Mouse (Mus musculus) intestine, embryonic 16.5 days (tissue): ENCODE results near the gene Ptpn22. TPM values are rescaled to one million over a fixed set of nuclear protein-coding genes. Genes with fewer than 3 reads are reported as not detected.

Experiments used
- ATAC-seq: fragments of 200-750 bp; cut with Nextera tagmentation; 2 replicates; pipeline ENCODE4 v1.8.0; 2017; ENCODE audit warnings: moderate TSS enrichment, moderate library complexity
- H3K27ac ChIP-seq: fragments of 300-500 bp; sonication (generic); 2 replicates; pipeline ENCODE4 v1.5.1; 2014; ENCODE audit warnings: mild to moderate bottlenecking, low read length
- H3K27me3 ChIP-seq: fragments of 300-500 bp; sonication (generic); replicated peaks from 2 replicates; pipeline ENCODE4 v1.6.1; 2014; ENCODE audit warnings: low read length, control low read depth, mixed read lengths; ENCODE audit not compliant: control insufficient read depth, insufficient read depth
- H3K36me3 ChIP-seq: fragments of 300-500 bp; sonication (generic); 2 replicates; pipeline ENCODE4 v1.6.1; 2014; ENCODE audit warnings: low read length, control low read depth; ENCODE audit not compliant: control insufficient read depth, insufficient read depth
- H3K4me1 ChIP-seq: fragments of 300-500 bp; sonication (generic); 2 replicates; pipeline ENCODE4 v1.6.1; 2014; ENCODE audit warnings: low read length, control low read depth, mixed read lengths; ENCODE audit not compliant: control insufficient read depth, insufficient read depth
- H3K4me2 ChIP-seq: fragments of 300-500 bp; sonication (generic); 2 replicates; pipeline ENCODE4 v1.6.1; 2014; ENCODE audit warnings: low read depth, low read length, control low read depth
- H3K4me3 ChIP-seq: fragments of 300-500 bp; sonication (generic); 2 replicates; pipeline ENCODE4 v1.5.1; 2014; ENCODE audit warnings: mild to moderate bottlenecking, low read length
- H3K9ac ChIP-seq: fragments of 300-500 bp; sonication (generic); 2 replicates; pipeline ENCODE4 v1.6.1; 2014; ENCODE audit warnings: low read depth, low read length
- H3K9me3 ChIP-seq: fragments of 300-500 bp; sonication (generic); 2 replicates; pipeline ENCODE4 v1.6.1; 2016; ENCODE audit warnings: low read length, control low read depth; ENCODE audit not compliant: control insufficient read depth
- WGBS: fragments of 180-500 bp; shearing (Covaris S2); extraction: QIAGEN DNeasy Blood & Tissue Kit; methylation state at CpG from one replicate; pipeline ENCODE4 v1.1.7; 2014; 5-methylcytosine and 5-hydroxymethylcytosine counted together
- polyA plus RNA-seq: library from polyadenylated mRNA; unstranded; fragments of >200 nt; fragmentation: Nextera tagmentation; extraction: Ambion mirVana; gene quantifications from 2 replicates; pipeline ENCODE4 v1.2.1, GENCODE M21; 2015

Gene Ptpn22
- polyA plus RNA-seq, 1 experiment from 2014 or later = 2.2 TPM

DNA sequence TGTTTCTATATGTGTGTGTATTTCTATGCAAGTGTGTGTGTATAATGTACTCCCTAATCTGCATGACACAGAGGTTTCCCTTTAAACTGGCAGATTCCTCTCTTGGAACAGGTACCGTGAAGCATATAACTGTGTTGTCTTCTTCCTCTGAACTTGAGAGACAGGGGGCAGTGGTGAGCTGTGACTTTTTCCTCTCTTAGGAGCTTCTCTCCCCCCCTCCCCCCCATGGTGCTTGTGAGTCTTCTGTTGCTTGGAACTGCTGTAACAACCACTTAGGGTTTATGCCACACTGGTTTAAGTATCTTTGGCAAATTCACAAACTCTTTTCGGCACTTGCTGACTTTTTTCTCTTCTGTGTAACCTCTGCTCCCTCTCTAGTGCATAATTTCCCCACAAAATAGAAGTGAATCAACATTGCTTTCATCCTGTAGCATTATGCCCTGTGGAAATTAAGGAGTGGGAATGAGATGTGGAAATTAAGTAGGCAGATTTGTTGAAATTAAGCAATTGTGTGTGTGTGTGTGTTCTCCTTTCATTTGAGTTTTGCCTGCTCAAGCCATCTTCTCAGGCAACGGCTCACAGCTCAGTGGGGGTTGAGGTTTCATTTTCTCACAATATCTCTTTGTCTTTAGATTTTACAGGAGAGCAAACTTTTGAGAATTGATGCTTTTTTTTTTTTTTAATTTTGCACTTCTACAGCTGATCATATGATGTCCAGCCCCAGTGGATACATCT is 6.9 kb upstream of the Ptpn22 start:
- WGBS = 65% methylated on average over 3 of the region's 3 CpGs
- Histone ChIP-seq H3K9ac (no peak overlapping the region), H3K4me1 (no peaks in the 10 kb centered on the region), H3K4me2 (no peak overlapping the region), H3K27me3 (no peaks in the 10 kb centered on the region), H3K4me3 (no peak overlapping the region), H3K27ac (no peak overlapping the region), H3K9me3 (no peaks in the 10 kb centered on the region), H3K36me3 (no peaks in the 10 kb centered on the region)
- ATAC-seq = no peak

DNA sequence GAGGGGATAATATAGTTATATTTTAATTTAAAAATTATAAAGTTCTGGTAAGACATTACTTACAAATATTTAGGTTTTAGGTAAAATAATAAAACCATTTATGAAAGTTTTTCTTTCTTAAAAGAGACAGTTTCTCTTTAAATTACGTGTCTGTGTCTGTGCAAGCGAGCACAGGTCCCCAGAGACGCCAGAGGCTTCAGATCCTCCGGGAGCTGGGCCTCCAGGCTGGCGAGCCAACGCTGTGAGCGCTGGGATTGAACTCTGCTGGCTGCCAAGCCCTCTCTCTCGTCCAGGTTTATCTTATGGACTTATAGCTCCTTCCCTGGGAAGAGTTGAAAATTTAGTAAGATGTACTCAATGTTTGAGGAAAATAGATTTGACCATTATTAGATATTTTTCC is 5.8 kb upstream of the Ptpn22 start:
- H3K27me3 ChIP-seq = no peaks in the 10 kb centered on the region
- no peaks in the 10 kb centered on the region for H3K9me3 ChIP-seq
- H3K36me3 ChIP-seq = no peaks in the 10 kb centered on the region
- no peak overlapping the region for H3K9ac ChIP-seq
- no peak overlapping the region for H3K27ac ChIP-seq
- no peak overlapping the region for H3K4me3 ChIP-seq
- ATAC-seq = no peak
- 51% methylated on average over 8 of the region's 8 CpGs for WGBS
- H3K4me1 ChIP-seq = no peaks in the 10 kb centered on the region
- H3K4me2 ChIP-seq = no peak overlapping the region

- Histone ChIP-seq H3K4me3 (no peak overlapping the region), H3K9ac (no peak overlapping the region), H3K27me3 (no peaks in the 10 kb centered on the region), H3K27ac (no peak overlapping the region), H3K4me1 (no peaks in the 10 kb centered on the region), H3K4me2 (no peak overlapping the region), H3K36me3 (no peaks in the 10 kb centered on the region), H3K9me3 (no peaks in the 10 kb centered on the region)
- 88% methylated on average over 7 of the region's 7 CpGs for WGBS
- ATAC-seq = no peak
Measured at GRCm38 (mm10) chr3:103857036-103857805, 2.4 kb upstream of the Ptpn22 start.

DNA sequence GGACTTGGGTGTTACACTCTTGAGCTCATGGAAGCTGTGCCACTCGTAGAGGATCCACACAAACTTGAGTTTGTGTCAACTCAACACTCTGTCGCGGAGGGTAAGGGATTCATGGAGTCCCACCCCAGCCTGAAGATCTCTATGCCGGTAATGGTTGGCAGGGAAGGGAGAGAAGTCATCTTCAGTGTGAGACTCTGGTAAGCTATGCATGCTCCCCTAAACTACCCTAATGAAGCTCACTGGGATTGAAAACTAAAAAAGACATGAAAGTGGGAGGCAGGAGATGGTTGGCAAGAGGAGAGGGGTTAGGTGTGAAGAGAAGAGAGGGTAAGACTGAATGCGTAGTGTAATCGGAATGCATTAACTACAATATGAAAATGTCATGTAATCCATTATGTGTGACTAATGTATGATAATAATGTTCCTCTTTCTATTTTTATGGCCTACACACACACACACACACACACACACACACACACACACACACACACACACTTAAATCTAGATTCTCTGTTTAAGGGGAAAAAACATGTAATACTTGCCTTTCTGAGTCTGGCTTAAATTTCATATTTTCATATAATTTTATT is 1.5 kb upstream of the Ptpn22 start:
- H3K36me3 ChIP-seq = no peaks in the 10 kb centered on the region
- H3K9ac ChIP-seq = no peak overlapping the region
- H3K27me3 ChIP-seq = no peaks in the 10 kb centered on the region
- H3K9me3 ChIP-seq = no peaks in the 10 kb centered on the region
- H3K4me3 ChIP-seq = no peak overlapping the region
- H3K4me2 ChIP-seq = no peak overlapping the region
- no peak for ATAC-seq
- no peak overlapping the region for H3K27ac ChIP-seq
- no peaks in the 10 kb centered on the region for H3K4me1 ChIP-seq
- WGBS = 90% methylated on average over 6 of the region's 6 CpGs

DNA sequence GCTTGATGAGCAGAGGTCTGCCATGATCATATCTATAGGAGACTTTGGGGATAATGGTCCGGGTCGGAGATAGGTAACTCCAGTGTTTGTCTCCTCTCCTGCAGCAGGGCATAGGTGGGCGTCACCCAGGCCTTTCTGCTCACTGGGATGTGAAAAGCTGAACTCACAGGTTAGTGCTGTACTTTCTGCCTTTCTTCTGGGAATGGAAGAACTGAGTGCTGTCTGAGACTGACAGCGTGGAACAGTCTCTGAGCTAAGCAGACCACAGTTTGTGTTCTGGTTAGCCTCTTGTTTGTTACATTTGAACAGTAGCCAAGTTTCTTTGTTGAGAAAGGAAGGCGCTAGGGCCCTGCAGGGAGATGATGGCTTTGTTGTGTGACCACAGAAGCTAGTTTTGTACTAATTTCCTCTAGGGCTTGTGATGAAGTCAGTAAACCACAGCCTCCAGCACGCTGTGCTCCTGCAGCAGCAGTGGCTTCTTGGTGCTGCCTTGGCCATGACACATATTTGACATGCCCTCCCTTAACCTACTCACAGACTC is 326 bp downstream of the Ptpn22 start:
- no peak overlapping the region for H3K4me2 ChIP-seq
- no peaks in the 10 kb centered on the region for H3K36me3 ChIP-seq
- ATAC-seq = 0 out of 2 replicates have a peak, but pooled peaks have one; percentile 23
- no peak overlapping the region for H3K9ac ChIP-seq
- 62% methylated on average over 6 of the region's 6 CpGs for WGBS
- H3K4me3 ChIP-seq = no peak overlapping the region
- H3K9me3 ChIP-seq = no peaks in the 10 kb centered on the region
- H3K4me1 ChIP-seq = no peaks in the 10 kb centered on the region
- H3K27me3 ChIP-seq = no peaks in the 10 kb centered on the region
- no peak overlapping the region for H3K27ac ChIP-seq

DNA sequence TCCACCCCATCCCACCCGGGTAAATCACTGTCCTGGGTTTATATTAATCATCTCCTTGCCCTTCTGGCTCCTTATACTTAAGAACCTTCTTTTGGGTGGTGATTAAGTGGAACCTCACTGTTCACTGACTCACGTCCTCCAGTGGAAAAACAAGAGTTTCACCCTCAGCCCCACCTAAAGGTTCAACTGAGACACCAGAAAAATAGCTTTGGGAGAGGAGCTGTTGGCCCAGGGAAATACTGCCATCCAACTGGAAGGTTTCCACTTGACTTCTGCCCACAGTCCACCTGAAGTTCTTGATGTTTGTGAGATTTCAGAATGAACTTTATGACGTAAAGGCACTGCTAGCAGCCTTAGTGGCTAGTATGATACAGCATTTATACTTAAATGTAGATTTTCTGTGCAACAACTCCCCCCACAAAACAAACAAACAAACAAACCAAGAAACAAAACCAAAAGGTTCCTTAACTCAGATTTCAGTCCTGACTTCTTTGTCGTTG is 3.2 kb downstream of the Ptpn22 start:
- no peak overlapping the region for H3K4me2 ChIP-seq
- WGBS = 70% methylated on average over 4 of the region's 4 CpGs
- no peaks in the 10 kb centered on the region for H3K9me3 ChIP-seq
- no peak for ATAC-seq
- no peak overlapping the region for H3K9ac ChIP-seq
- no peaks in the 10 kb centered on the region for H3K27me3 ChIP-seq
- H3K4me3 ChIP-seq = no peak overlapping the region
- H3K27ac ChIP-seq = no peak overlapping the region
- no peaks in the 10 kb centered on the region for H3K4me1 ChIP-seq
- H3K36me3 ChIP-seq = no peaks in the 10 kb centered on the region

- no peak overlapping the region for H3K4me3 ChIP-seq
- H3K9me3 ChIP-seq = no peaks in the 10 kb centered on the region
- no peak overlapping the region for H3K9ac ChIP-seq
- ATAC-seq = no peak
- no peaks in the 10 kb centered on the region for H3K27me3 ChIP-seq
- WGBS = 73% methylated on average over 6 of the region's 6 CpGs
- no peaks in the 10 kb centered on the region for H3K36me3 ChIP-seq
- no peak overlapping the region for H3K4me2 ChIP-seq
- H3K27ac ChIP-seq = no peak overlapping the region
- no peaks in the 10 kb centered on the region for H3K4me1 ChIP-seq
Measured at GRCm38 (mm10) chr3:103864200-103864599, 4.6 kb downstream of the Ptpn22 start.

GRCm38 (mm10) chr3:103867424-103867971 is 7.9 kb downstream of the Ptpn22 start:
- no peak for ATAC-seq
- no peak overlapping the region for H3K9ac ChIP-seq
- no peaks in the 10 kb centered on the region for H3K9me3 ChIP-seq
- 85% methylated on average over 5 of the region's 5 CpGs for WGBS
- H3K4me2 ChIP-seq = no peak overlapping the region
- H3K4me3 ChIP-seq = no peak overlapping the region
- no peaks in the 10 kb centered on the region for H3K36me3 ChIP-seq
- no peaks in the 10 kb centered on the region for H3K4me1 ChIP-seq
- no peaks in the 10 kb centered on the region for H3K27me3 ChIP-seq
- H3K27ac ChIP-seq = no peak overlapping the region

- Histone ChIP-seq H3K27ac (no peak overlapping the region), H3K4me1 (no peaks in the 10 kb centered on the region), H3K4me2 (no peak overlapping the region), H3K9me3 (no peaks in the 10 kb centered on the region), H3K9ac (no peak overlapping the region), H3K27me3 (no peaks in the 10 kb centered on the region), H3K36me3 (no peaks in the 10 kb centered on the region), H3K4me3 (no peak overlapping the region)
- no peak for ATAC-seq
- WGBS = 85% methylated on average over 4 of the region's 4 CpGs
Measured at GRCm38 (mm10) chr3:103868008-103868407, 8.4 kb downstream of the Ptpn22 start.
